Mouse (Mus musculus) kidney, adult 2 months (tissue): ENCODE results near the gene Sub1.

Source experiments
- CTCF ChIP-seq: fragments of 200-500 bp; conservative IDR thresholded peaks from 2 replicates; pipeline ENCODE4 v1.5.1; 2011; ENCODE audit warnings: low read depth, mild to moderate bottlenecking, control low read depth, low read length, moderate library complexity, mixed read lengths; ENCODE audit not compliant: insufficient read depth, insufficient read length
- POLR2A ChIP-seq: fragments of 200-500 bp; IDR thresholded peaks from one replicate; pipeline ENCODE4 v1.6.1; 2011; ENCODE audit warnings: low read depth, low read length, control low read depth

DNA sequence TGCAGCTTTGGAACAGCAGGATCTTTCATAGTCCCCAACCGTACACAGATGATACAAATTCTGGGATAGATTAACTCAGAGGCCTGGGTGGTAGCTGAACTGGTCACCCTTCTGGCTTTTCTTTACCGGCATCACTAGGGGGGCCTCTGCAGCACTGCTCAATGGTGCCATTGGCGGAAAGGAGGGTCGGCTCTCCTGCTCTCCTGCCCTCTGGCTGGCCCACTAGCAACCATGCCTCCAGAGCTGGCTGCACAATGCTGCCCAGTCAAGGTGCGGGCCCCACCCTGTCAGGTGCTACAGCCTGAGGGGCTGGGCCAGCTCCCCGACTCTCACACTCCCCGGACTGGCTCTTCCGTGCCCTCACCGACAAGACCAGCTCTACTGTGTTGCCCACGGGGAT, 46.6 kb downstream of the Sub1 start:
- TF ChIP-seq CTCF = no peak
- TF ChIP-seq POLR2A = no peak
